Comparison of ENCODE assay signal across 32 mouse cellular contexts in genomic region chr3:14819844-14820504, GRCm38 (mm10). TPM values are rescaled to one million over a fixed set of nuclear protein-coding genes. Genes with fewer than 3 reads are reported as not detected.
DNase-seq lines count a peak whose midpoint lies in the region; ATAC-seq and TF ChIP-seq lines count a peak whose summit lies in the region.
"Had no signal": no experiment of that assay in that cellular context is flagged by ENCODE, and none has a peak within 500 bp of the region (broad histone marks: within the 10 kb centered on the region; RNA-seq: fewer than 3 reads in every experiment).

No protein-coding gene starts in this region.

- H3K9ac ChIP-seq in liver, adult 2 months (ENCODE audit: low read depth, low read length): no peak overlapping the region
- no peak overlapping the region for H3K9ac ChIP-seq in liver, embryonic 11.5 days (ENCODE audit: low read depth, low read length)
- no peak overlapping the region for H3K9ac ChIP-seq in MEL (ENCODE audit: control insufficient read depth, low read depth, low read length, poor library complexity, severe bottlenecking)
- H3K9ac ChIP-seq: embryonic facial prominence, embryonic 13.5 days; forebrain, embryonic 13.5 days; heart, embryonic 12.5 days; heart, embryonic 15.5 days; hindbrain, embryonic 13.5 days had no signal

- peak; percentile 79 to 92 for TF ChIP-seq EP300 in MEL (IDR thresholded peaks at IDR 0.05; ENCODE audit: low read depth in 1 of 2, low read length in 2 of 2)

- TF ChIP-seq CTCF in liver, adult 2 months (IDR thresholded peaks at IDR 0.05; ENCODE audit: low read depth, low read length): peak; percentile 25; the same call in 1 of the 2 replicates
- TF ChIP-seq CTCF in MEL (IDR thresholded peaks at IDR 0.05 in 2 of 3, conservative IDR thresholded peaks at IDR 0.05 in 1 of 3; ENCODE audit: control insufficient read depth in 1 of 3, insufficient read depth in 1 of 3, low read depth in 2 of 3, low read length in 3 of 3, poor library complexity in 1 of 3, severe bottlenecking in 1 of 3): no peak

- H3K4me3 ChIP-seq in liver, adult 2 months (ENCODE audit: insufficient read depth, low read depth, low read length): no peak overlapping the region
- no peak overlapping the region for H3K4me3 ChIP-seq in liver, embryonic 11.5 days (ENCODE audit: low read depth, low read length)
- no peak overlapping the region for H3K4me3 ChIP-seq in MEL (ENCODE audit: control insufficient read depth in 1 of 2, insufficient read depth in 1 of 2, low read depth in 2 of 2, low read length in 2 of 2)
- H3K4me3 ChIP-seq: embryonic facial prominence, embryonic 10.5 days; embryonic facial prominence, embryonic 13.5 days; erythroblast, embryonic 14.5 days; forebrain, embryonic 10.5 days; forebrain, embryonic 13.5 days; heart, embryonic 12.5 days; heart, embryonic 15.5 days; hindbrain, embryonic 10.5 days; hindbrain, embryonic 13.5 days had no signal

- no peaks in the 10 kb centered on the region for H3K27me3 ChIP-seq in liver, adult 2 months (ENCODE audit: control insufficient read depth, insufficient read depth, low read length)
- no peaks in the 10 kb centered on the region for H3K27me3 ChIP-seq in liver, embryonic 11.5 days (replicated peaks; ENCODE audit: control insufficient read depth, insufficient read depth, low read length)
- no peaks in the 10 kb centered on the region for H3K27me3 ChIP-seq in MEL (ENCODE audit: control insufficient read depth in 1 of 2, insufficient read depth in 2 of 2, low read length in 2 of 2)
- H3K27me3 ChIP-seq: embryonic facial prominence, embryonic 13.5 days; forebrain, embryonic 13.5 days; heart, embryonic 12.5 days; heart, embryonic 15.5 days; hindbrain, embryonic 13.5 days had no signal

- H3K79me2 ChIP-seq in liver, adult 2 months (ENCODE audit: control insufficient read depth, insufficient read depth, low read length): no peaks in the 10 kb centered on the region
- no peaks in the 10 kb centered on the region for H3K79me2 ChIP-seq in MEL (ENCODE audit: control insufficient read depth, insufficient read depth, low read length, poor library complexity)

- no peaks in the 10 kb centered on the region for H3K9me3 ChIP-seq in liver, embryonic 11.5 days (ENCODE audit: control insufficient read depth, low read length)
- no peaks in the 10 kb centered on the region for H3K9me3 ChIP-seq in MEL (replicated peaks; ENCODE audit: insufficient read depth, low read length)
- H3K9me3 ChIP-seq: embryonic facial prominence, embryonic 10.5 days; embryonic facial prominence, embryonic 13.5 days; forebrain, embryonic 10.5 days; forebrain, embryonic 13.5 days; heart, embryonic 12.5 days; heart, embryonic 15.5 days; hindbrain, embryonic 10.5 days; hindbrain, embryonic 13.5 days had no signal

- no peak for TF ChIP-seq RAD21 in MEL (IDR thresholded peaks at IDR 0.05; ENCODE audit: low read depth, low read length)

- WGBS in liver, adult 2 months: 21% methylated on average over 1 of the region's 1 CpGs
- 72% methylated on average over 1 of the region's 1 CpGs for WGBS in liver, embryonic 11.5 days

- DNase-seq in liver, adult 2 months (ENCODE audit: extremely low read depth, low read depth, low spot score): peak; percentile 86
- DNase-seq in liver, embryonic 11.5 days (ENCODE audit: low spot score): no peak
- DNase-seq in MEL (ENCODE audit: low read depth, low spot score): peak; percentile 81
- no peak for DNase-seq in left cerebral cortex, postnatal 14 days (ENCODE audit: low spot score in 2 of 2)
- no peak for DNase-seq in left cerebral cortex, postnatal 25 days (ENCODE audit: low spot score in 2 of 2)
- DNase-seq: adrenal gland, adult 8-10 months; adrenal gland, postnatal 25 days; cerebellum, adult 11-12 months; cerebellum, adult 8-10 months; cerebellum, postnatal 10 days; cerebellum, postnatal 36 days; embryo, embryonic 11 days; gastrocnemius, postnatal 25 days; heart, adult 18-20 months; heart, postnatal 10 days; heart, postnatal 36 days had no signal

- H3K4me1 ChIP-seq in liver, adult 2 months (ENCODE audit: control insufficient read depth, insufficient read depth, low read length): peaks cover 11% of the 10 kb centered on the region; the same call in 1 of the 2 replicates
- H3K4me1 ChIP-seq in liver, embryonic 11.5 days (replicated peaks; ENCODE audit: control insufficient read depth, insufficient read depth, low read length): no peaks in the 10 kb centered on the region
- H3K4me1 ChIP-seq in MEL (ENCODE audit: control insufficient read depth in 1 of 2, insufficient read depth in 2 of 2, low read length in 2 of 2): peaks cover 8 to 10% of the 10 kb centered on the region in 2 experiments
- H3K4me1 ChIP-seq: embryonic facial prominence, embryonic 10.5 days; embryonic facial prominence, embryonic 13.5 days; forebrain, embryonic 10.5 days; forebrain, embryonic 13.5 days; heart, embryonic 12.5 days; heart, embryonic 15.5 days; hindbrain, embryonic 10.5 days; hindbrain, embryonic 13.5 days had no signal

- no peaks in the 10 kb centered on the region for H3K36me3 ChIP-seq in liver, adult 2 months (ENCODE audit: control insufficient read depth, insufficient read depth, low read length)
- no peaks in the 10 kb centered on the region for H3K36me3 ChIP-seq in liver, embryonic 11.5 days (ENCODE audit: control insufficient read depth, insufficient read depth, low read length)
- H3K36me3 ChIP-seq in MEL (ENCODE audit: control insufficient read depth in 1 of 2, insufficient read depth in 2 of 2, low read length in 2 of 2): peaks cover 0 to 19% of the 10 kb centered on the region in 2 experiments; a peak in 2 of 4 replicates
- H3K36me3 ChIP-seq: embryonic facial prominence, embryonic 10.5 days; embryonic facial prominence, embryonic 13.5 days; forebrain, embryonic 10.5 days; heart, embryonic 12.5 days; heart, embryonic 15.5 days; hindbrain, embryonic 10.5 days; hindbrain, embryonic 13.5 days had no signal

- TF ChIP-seq POLR2A in liver, adult 2 months (IDR thresholded peaks at IDR 0.05; ENCODE audit: extremely low read depth, insufficient read depth, low read length): no peak
- no peak for TF ChIP-seq POLR2A in MEL (IDR thresholded peaks at IDR 0.05; ENCODE audit: control insufficient read depth in 1 of 2, insufficient read depth in 1 of 2, low read depth in 1 of 2, low read length in 2 of 2, poor library complexity in 1 of 2)

- H3K27ac ChIP-seq in liver, adult 2 months (replicated peaks; ENCODE audit: insufficient read depth, low read depth, low read length): peak overlapping the region; percentile 54; the same call in 1 of the 2 replicates
- no peak overlapping the region for H3K27ac ChIP-seq in liver, embryonic 11.5 days (ENCODE audit: low read depth, low read length)
- peak overlapping the region; percentile 66 for H3K27ac ChIP-seq in MEL (ENCODE audit: control insufficient read depth, low read depth, low read length)
- H3K27ac ChIP-seq: embryonic facial prominence, embryonic 10.5 days; embryonic facial prominence, embryonic 13.5 days; forebrain, embryonic 10.5 days; forebrain, embryonic 13.5 days; heart, embryonic 15.5 days; hindbrain, embryonic 10.5 days; hindbrain, embryonic 13.5 days had no signal

- ATAC-seq in liver, embryonic 11.5 days (replicated peaks; ENCODE audit: low FRiP score): no peak
- 0 out of 2 replicates have a peak, but pooled peaks have one; percentile 19 for ATAC-seq in erythroid progenitor cell, adult 5-6 weeks (replicated peaks; ENCODE audit: low FRiP score, poor library complexity, severe bottlenecking)
- peak; percentile 79 for ATAC-seq in megakaryocyte progenitor cell, adult 5-6 weeks (replicated peaks; ENCODE audit: poor library complexity)
- ATAC-seq: activated CD4-positive, CD25-positive, alpha-beta regulatory T cell, adult 4 months; CD4-positive, CD25-positive, alpha-beta regulatory T cell, adult 4 months; forebrain, embryonic 13.5 days; forebrain, embryonic 16.5 days; hindbrain, embryonic 16.5 days had no signal

- intact Hi-C loops in left cerebral cortex, postnatal 14 days (cut with DNase I): no loop called here
- intact Hi-C loops in left cerebral cortex, postnatal 25 days (cut with DNase I): no loop called here

- no peak overlapping the region for H3K4me2 ChIP-seq in liver, embryonic 11.5 days
- H3K4me2 ChIP-seq: embryonic facial prominence, embryonic 13.5 days; forebrain, embryonic 13.5 days; heart, embryonic 12.5 days; heart, embryonic 15.5 days; hindbrain, embryonic 13.5 days had no signal

TF ChIP-seq in MEL, 35 proteins besides CTCF, POLR2A, EP300 and RAD21 (continues in another document):
- TF ChIP-seq GABPA (IDR thresholded peaks at IDR 0.05; ENCODE audit: low read depth, low read length): no peak
- TF ChIP-seq ZKSCAN1 (IDR thresholded peaks at IDR 0.05; ENCODE audit: low read depth, low read length): no peak
- TF ChIP-seq KAT2A (conservative IDR thresholded peaks at IDR 0.05; ENCODE audit: low read depth, low read length): no peak
- TF ChIP-seq ELF1 (IDR thresholded peaks at IDR 0.05; ENCODE audit: low read depth, low read length): no peak

RNA-seq across cellular contexts. Expression of gene Car1, which starts 11.8 kb away (rescaled TPM):
- 8.3 and 11.2 TPM in 2 replicates for total RNA-seq in liver, adult 2 months (2014; rRNA removed)
- 8.1 and 9.3 TPM in 2 replicates for polyA plus RNA-seq in liver, adult 2 months (2012; rRNA removed)
- 32.0 and 32.9 TPM in 2 replicates for polyA plus RNA-seq in liver, embryonic 11.5 days (2014; fragmentation: Nextera tagmentation; extraction: Ambion mirVana)
- total RNA-seq in MEL (2012; rRNA removed): 3,564 and 4,374 TPM in 2 replicates
- 1,000 to 10,000 TPM; 1,720 to 6,361 TPM for polyA plus RNA-seq in MEL (2012; ENCODE audit: insufficient read depth in 1 of 2, insufficient read length in 2 of 2, low read depth in 1 of 2, low replicate concordance in 2 of 2, missing spikeins in 1 of 2)
- total RNA-seq in erythroid progenitor cell, adult 5-6 weeks (2015; ENCODE audit: low replicate concordance): 824 and 870 TPM in 2 replicates
- 216 and 245 TPM in 2 replicates for total RNA-seq in erythroid progenitor cell, adult 5-6 weeks (2017; ENCODE audit: low replicate concordance)
- total RNA-seq in megakaryocyte progenitor cell, adult 5-6 weeks (2015): 584 and 1,246 TPM in 2 replicates
- 179 and 313 TPM in 2 replicates for total RNA-seq in megakaryocyte progenitor cell, adult 5-6 weeks (2017)
- not detected for total RNA-seq in left cerebral cortex, postnatal 14 days (2021)
- not detected for total RNA-seq in left cerebral cortex, postnatal 25 days (2021)
- total RNA-seq: adrenal gland, postnatal 25 days; heart, adult 18-20 months; heart, postnatal 10 days; heart, postnatal 36 days had no signal
- polyA plus RNA-seq: brain, embryonic 14.5 days; CD4-positive, CD25-positive, alpha-beta regulatory T cell, adult 4 months; forebrain, embryonic 13.5 days; forebrain, embryonic 16.5 days; hindbrain, embryonic 10.5 days; hindbrain, embryonic 13.5 days; hindbrain, embryonic 16.5 days had no signal

RNA-seq across cellular contexts. Expression of gene Car3, which starts 43.3 kb away (rescaled TPM):
- 1,504 and 1,617 TPM in 2 replicates for total RNA-seq in liver, adult 2 months (2014; rRNA removed)
- 1,802 and 2,250 TPM in 2 replicates for polyA plus RNA-seq in liver, adult 2 months (2012; rRNA removed)
- polyA plus RNA-seq in liver, embryonic 11.5 days (2014; fragmentation: Nextera tagmentation; extraction: Ambion mirVana): 3.2 and 3.5 TPM in 2 replicates
- 1.7 and 1.8 TPM in 2 replicates for total RNA-seq in MEL (2012; rRNA removed)
- polyA plus RNA-seq in MEL (2012; ENCODE audit: insufficient read depth in 1 of 2, insufficient read length in 2 of 2, low read depth in 1 of 2, low replicate concordance in 2 of 2, missing spikeins in 1 of 2): 1 to 10 TPM in 1 of 2 experiments, not detected in 1; 4.9 TPM
- 0.72 and 3.8 TPM in 2 replicates for total RNA-seq in erythroid progenitor cell, adult 5-6 weeks (2015; ENCODE audit: low replicate concordance)
- not detected in 2 replicates for total RNA-seq in erythroid progenitor cell, adult 5-6 weeks (2017; ENCODE audit: low replicate concordance)
- total RNA-seq in megakaryocyte progenitor cell, adult 5-6 weeks (2015): 9.5 and 10.6 TPM in 2 replicates
- total RNA-seq in megakaryocyte progenitor cell, adult 5-6 weeks (2017): 5.4 and 8.1 TPM in 2 replicates
- total RNA-seq in left cerebral cortex, postnatal 14 days (2021): 1 to 10 TPM in 1 of 2 experiments, under 1 TPM in 1; 0.80 to 1.2 TPM
- 1 to 10 TPM; 1.1 TPM for total RNA-seq in left cerebral cortex, postnatal 25 days (2021)
- polyA plus RNA-seq: CD4-positive, CD25-positive, alpha-beta regulatory T cell, adult 4 months had no signal

Comparison
In these comparisons a context has a peak if more than half of its experiments do, and no peak if none do; other contexts are left out.
1. DNase-seq: peak in liver, adult 2 months (single experiment) and MEL (single experiment); none in liver, embryonic 11.5 days (single experiment), left cerebral cortex, postnatal 14 days (0 of 2) and left cerebral cortex, postnatal 25 days (0 of 2).
2. RNA of gene Car1, which starts 11.8 kb away (total RNA-seq): 3,564 to 4,374 TPM in MEL, 179 to 1,246 TPM in megakaryocyte progenitor cell, adult 5-6 weeks and 216 to 870 TPM in erythroid progenitor cell, adult 5-6 weeks; 8.3 to 11.2 TPM in liver, adult 2 months, not detected in left cerebral cortex, postnatal 14 days and not detected in left cerebral cortex, postnatal 25 days; every median in the first group is over 10 times any median in the second.
3. RNA of gene Car3, which starts 43.3 kb away (total RNA-seq): 1,504 to 1,617 TPM in liver, adult 2 months; 5.4 to 10.6 TPM in megakaryocyte progenitor cell, adult 5-6 weeks, 0.72 to 3.8 TPM in erythroid progenitor cell, adult 5-6 weeks, 1.7 to 1.8 TPM in MEL, 0.80 to 1.2 TPM in left cerebral cortex, postnatal 14 days and 1.1 TPM in left cerebral cortex, postnatal 25 days; every median in the first group is over 100 times any median in the second.